Mouse (Mus musculus) MEL-GATA-1-ER (cell line): Measurements from ENCODE around the gene Spag16.
A peak's percentile ranks its signal among the peaks of the same experiment; 100 is the strongest.

Source experiments
- DNase-seq: peaks from one replicate; pipeline ENCODE4 v3.0.0-alpha.2; 2012; ENCODE audit warnings: low read depth; ENCODE audit errors: extremely low read depth

Spag16 gene

DNA sequence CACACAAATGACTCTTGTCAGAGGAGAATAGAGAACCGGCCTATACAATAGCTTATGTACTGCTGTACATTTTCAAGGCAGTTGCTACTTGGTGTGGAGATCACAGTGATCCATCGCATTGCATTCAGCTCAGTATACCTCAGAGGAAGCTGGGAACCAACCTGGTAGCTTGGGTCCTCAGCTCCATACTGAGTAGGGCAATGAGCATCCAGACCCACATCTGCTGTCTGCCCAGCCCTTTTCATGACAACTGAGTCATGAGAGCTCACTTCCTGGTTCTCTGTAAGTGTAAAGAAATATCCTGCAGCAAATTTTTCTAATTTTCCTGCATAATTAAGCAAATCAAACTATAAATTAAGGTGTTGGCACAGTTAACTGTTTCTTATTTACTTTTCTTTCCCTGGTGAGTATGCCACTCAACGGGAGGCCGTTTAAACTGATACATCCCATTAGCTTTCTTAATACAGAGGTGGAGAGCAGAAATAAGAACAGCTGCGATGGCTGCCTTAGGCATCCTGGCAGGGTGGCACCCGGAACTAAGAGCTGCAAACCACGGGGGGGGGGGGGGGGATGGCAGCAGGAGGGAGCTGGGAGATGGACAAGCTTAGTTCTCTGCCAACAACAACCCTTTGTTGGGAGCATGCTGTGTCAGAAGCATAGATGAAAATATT lies 255.6 kb downstream of the Spag16 start:
- DNase-seq = no peak

DNA sequence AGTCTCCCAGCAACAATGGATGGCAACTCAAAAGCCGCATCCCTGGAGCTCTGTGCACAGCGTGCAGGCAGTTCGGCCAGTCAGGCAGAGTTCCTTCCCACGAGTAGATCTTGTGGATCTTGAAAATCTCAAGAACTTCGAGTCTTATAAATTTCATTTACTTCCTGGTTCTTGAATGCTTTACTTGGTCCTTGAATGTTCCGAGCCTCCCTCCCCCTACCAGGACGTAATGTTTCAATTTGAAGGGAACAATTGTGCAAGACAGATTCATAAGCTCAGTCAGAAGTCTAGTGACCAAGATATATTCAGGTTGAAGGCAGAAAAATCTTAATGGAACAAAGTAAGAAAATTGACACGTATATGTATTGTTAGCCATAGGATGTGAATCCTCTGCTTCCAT lies 277.9 kb downstream of the Spag16 start:
- no peak for DNase-seq

DNA sequence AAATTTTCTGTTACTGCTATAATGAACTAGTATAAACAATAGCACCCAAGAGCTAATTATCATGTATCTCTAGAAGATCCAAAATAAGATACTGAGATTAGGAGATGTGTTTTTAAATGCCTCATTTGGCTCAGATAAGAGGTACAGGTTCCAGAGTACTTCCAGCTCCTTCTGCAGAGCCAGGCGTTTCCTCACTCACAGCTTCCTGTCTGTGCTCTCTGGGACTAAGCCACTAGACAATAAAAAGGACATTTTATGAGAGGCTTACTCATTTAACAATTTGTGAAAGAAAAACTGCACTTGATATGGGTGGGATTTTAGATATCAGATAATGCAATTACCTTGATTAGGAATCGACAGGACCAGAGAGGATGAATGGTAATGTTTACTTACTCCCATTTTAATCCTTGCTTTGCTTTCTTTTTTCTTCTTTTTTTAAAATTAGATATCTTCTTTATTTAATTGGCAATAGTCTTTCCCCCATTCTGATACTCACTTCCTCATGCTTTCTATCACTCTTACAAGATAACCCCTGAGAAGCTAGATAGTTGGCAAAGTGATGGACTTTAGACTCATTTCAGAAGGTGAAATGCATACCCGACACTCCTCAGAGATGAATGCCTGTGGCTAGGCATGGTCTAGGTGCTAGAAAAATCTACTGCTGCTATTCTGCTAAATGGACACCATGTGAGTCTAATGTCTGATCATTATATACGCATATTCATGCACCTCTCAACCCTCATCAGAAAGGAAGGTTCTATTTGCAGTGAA lies 289.6 kb downstream of the Spag16 start:
- no peak for DNase-seq

DNA sequence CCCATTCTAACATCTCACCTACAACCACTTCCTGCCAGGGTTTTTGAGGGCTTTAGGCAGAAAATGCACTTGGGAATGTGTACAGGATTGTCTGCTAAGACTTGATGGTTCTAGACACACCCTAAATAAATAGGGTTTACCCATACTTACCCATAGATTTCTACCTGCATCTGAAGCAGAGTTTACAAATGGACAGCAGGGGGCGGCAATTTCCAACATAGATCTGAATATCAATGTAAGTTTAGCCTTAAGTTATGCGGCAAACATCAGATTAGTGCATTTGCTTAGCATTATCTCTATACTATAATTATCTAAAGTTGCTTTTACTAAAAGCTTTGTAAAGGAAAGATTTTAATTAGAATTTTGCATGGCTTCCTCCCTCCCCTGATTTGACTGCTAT lies 301.3 kb downstream of the Spag16 start:
- DNase-seq = peak; percentile 2

DNA sequence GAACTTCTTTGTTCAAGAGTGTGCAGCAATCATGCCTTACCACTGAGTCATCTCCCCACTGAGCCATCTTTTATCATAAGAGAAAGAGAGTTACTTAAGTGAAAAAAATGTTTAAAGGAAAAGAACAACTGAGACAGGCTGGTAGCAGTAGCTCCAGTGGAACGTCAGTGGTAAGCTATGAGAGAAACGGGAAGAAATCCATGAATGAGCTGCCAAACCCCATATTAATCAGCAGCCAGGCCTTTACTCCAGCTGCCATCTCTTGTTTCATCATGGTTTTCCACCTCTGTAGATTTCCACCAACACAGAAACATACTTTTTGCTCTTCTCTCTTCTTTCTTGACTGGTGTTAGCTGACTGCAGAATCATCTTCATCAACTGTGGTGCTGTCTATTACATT lies 308.8 kb downstream of the Spag16 start:
- DNase-seq = no peak

GRCm38 (mm10) chr1:70165343-70166158 lies 338.8 kb downstream of the Spag16 start:
- DNase-seq = no peak

GRCm38 (mm10) chr1:70180123-70180741 lies 353.5 kb downstream of the Spag16 start:
- DNase-seq = no peak

DNA sequence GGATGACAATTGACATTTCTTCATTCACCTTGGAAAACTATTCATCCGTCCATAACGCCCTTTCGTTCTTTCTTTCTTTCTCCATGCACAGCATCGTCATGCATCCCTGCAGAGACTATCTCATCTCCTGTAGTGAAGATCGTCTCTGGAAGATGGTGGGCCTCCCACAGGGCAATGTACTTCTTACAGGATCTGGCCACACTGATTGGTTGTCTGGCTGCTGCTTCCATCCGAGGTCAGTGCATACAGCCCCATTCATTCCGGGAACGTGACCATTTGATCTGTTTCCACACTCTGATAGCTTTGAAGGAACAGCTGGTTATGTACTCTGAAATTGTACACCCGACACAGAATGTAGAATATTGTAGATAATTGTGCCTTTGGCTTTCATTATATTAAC lies 438.0 kb downstream of the Spag16 start:
- DNase-seq = no peak

GRCm38 (mm10) chr1:70265920-70266505 lies 439.2 kb downstream of the Spag16 start:
- DNase-seq = no peak

DNA sequence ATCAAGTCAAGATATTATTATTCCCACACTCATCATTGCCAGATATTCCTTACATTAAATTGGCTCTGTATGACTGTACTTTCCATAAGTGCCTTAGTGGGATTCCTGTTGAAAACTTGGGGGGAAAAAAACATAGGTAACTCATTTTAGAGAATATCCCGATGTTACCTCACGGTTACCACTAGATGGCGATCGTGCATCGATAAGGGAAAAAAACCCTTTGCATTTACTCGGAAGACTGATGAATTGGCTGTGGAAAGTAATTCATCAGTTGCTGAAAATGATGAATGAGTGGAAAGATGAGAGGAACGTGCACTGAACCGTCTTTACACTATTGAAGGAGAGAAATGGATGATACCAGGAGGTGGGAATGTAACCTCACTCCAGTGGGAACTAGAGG lies 443.4 kb downstream of the Spag16 start:
- DNase-seq = peak; percentile 10

DNA sequence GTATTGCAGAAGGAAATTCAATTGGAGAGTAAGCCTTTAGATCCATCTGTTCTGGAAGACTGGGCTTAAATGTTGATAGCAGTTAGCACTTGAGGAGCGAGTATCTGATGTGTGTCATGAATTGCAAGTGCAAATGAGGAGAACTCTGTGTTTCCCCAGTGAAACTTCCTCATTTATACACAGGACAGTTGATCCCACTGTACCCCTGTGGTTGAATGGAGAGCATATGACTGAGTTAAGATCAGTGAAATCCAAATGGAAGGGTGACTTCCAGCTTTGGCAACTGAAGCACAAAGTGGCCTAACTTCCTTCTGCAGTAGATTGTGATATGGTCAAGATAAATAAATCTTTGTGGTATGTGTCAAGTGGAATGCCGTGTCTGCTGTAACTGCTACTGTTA lies 446.0 kb downstream of the Spag16 start:
- DNase-seq = no peak

- DNase-seq = no peak
These were observed 452.5 kb downstream of the Spag16 start for GRCm38 (mm10) chr1:70279296-70279695.

DNA sequence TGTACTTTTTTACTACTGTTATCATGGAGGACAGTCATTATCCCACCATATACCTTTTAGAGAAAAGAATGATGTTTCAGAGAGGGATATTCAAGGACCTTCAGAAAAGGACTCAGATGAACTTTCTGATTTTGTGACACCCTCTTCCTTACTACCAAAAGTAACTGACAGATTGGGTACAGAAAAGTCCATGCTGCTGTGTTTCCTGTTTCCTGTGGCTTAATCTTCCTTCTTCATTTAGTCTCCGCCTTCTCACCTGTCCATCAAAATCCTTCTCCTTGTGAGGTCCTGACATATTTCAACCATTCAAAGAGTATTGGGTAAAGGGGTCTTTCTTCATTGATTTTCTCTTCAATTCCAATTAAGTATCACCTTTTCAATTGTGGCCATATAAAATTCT lies 456.6 kb downstream of the Spag16 start:
- no peak for DNase-seq

DNA sequence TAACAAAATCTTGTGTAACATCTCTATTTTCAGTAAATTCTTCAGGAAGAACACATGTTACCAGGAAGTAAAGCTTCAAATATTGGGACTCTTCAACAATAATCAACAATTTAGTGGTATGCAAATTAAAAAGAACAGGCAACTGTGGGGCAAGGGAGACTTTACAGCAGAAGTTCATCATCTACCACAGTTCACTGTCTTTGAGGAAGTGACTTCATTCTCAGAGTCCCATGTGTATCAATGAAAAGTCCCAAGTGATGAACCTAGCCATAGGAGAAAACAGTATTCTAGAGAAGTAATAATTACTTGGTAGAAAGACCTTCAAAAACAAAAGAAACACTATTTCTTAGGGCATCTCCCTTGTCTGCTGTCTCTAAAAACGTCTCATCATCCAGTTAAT lies 457.4 kb downstream of the Spag16 start:
- no peak for DNase-seq

DNA sequence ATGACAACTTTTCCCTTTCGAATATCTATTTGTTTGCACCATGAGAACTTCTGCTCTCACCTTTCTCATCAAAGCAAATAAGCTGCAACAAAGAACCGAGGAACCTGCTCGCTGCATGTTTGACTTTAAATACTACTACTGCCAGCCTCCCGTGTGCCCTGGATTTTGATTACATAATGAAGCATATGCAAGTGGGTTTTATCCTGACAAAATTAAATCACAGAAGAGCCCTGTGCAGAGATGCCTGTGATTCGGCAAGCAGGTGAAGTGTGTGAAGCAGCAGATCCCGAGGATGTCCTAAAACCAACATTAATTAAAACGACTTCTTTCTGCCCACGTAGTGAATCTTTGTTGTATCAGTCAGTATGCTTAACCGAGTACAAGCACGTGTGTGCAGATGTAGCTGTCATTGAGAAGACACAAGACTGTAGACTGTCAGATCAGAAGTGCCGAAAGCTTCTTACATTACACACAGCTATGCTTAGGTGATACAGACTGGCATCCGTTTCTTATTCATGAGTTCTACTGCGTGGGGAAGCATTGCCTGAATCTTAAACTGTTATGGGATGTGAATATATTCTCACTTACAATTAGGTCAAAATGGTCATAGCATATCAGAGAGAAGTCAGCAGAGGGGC lies 489.5 kb downstream of the Spag16 start:
- DNase-seq = no peak

- DNase-seq = no peak
These were observed 494.2 kb downstream of the Spag16 start for GRCm38 (mm10) chr1:70320951-70321350.

- no peak for DNase-seq
These were observed 519.4 kb downstream of the Spag16 start for GRCm38 (mm10) chr1:70346179-70346578.

DNA sequence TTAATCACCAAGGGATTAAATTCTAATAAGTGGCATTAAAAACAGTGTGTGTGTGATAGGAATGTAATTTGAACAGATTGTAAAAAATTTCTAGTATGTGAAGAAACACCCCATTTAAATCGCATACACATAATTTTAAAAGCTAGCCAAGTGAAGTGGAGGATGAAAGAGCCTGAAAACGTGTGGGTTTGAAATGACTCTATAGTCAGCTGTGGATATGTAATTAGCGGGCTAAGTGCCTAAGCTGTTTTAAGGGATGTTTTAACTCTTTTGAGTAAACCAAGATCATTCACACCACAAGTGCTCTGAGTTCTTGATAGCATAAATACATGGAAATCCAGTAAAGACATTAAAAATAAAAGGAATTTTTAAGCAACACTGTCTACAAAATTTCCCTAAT lies 524.6 kb downstream of the Spag16 start:
- no peak for DNase-seq

- no peak for DNase-seq
These were observed 527.2 kb downstream of the Spag16 start for GRCm38 (mm10) chr1:70354014-70354413.

- no peak for DNase-seq
These were observed 545.0 kb downstream of the Spag16 start for GRCm38 (mm10) chr1:70371721-70372120.

- no peak for DNase-seq
These were observed 553.3 kb downstream of the Spag16 start for GRCm38 (mm10) chr1:70380096-70380495.
